Mouse (Mus musculus): Measurements from ENCODE around the gene Avpr1a. TPM values are rescaled to one million over a fixed set of nuclear protein-coding genes. Genes with fewer than 3 reads are reported as not detected.
A peak's percentile ranks its signal among the peaks of the same experiment; 100 is the strongest.

The Avpr1a gene
- 1.1 TPM in 2 replicates for polyA plus RNA-seq (2015; fragmentation: Nextera tagmentation; extraction: Ambion mirVana)

GRCm38 (mm10) chr10:122447861-122448716, at the start of gene Avpr1a:
TSS of gene Avpr1a (plus strand) at chr10:122448499.
- no peaks in the 10 kb centered on the region for H3K4me1 ChIP-seq (replicated peaks; ENCODE audit: control insufficient read depth, insufficient read depth, low read length)
- H3K4me3 ChIP-seq (ENCODE audit: low read depth, low read length), result peak within 1 kb of the TSS; percentile 43
- no peaks in the 10 kb centered on the region for H3K9me3 ChIP-seq (ENCODE audit: control insufficient read depth)
- 0 out of 2 replicates have a peak, but pooled peaks have one; percentile 17 for TF ChIP-seq CTCF (IDR thresholded peaks at IDR 0.05; ENCODE audit: low read depth)
- H3K27me3 ChIP-seq (replicated peaks; ENCODE audit: control insufficient read depth, insufficient read depth, low read length), result peaks cover 29% of the 10 kb centered on the region
- H3K4me2 ChIP-seq (replicated peaks; ENCODE audit: low read depth), result peak within 1 kb of the TSS; percentile 69
- H3K27ac ChIP-seq (ENCODE audit: low read depth, low read length), result no peak within 1 kb of the TSS
- no peak within 1 kb of the TSS; the same call in none of the 2 replicates for H3K9ac ChIP-seq (ENCODE audit: low read depth, low read length)
- WGBS, result 8% methylated on average over 34 of the region's 34 CpGs
- ATAC-seq, result no peak
- no peaks in the 10 kb centered on the region for H3K36me3 ChIP-seq (ENCODE audit: control insufficient read depth, insufficient read depth)

- no peaks in the 10 kb centered on the region for H3K27me3 ChIP-seq (replicated peaks; ENCODE audit: control insufficient read depth, insufficient read depth, low read length)
- H3K4me3 ChIP-seq (ENCODE audit: low read depth, low read length), result no peak overlapping the region
- no peak for ATAC-seq
- no peaks in the 10 kb centered on the region for H3K4me1 ChIP-seq (replicated peaks; ENCODE audit: control insufficient read depth, insufficient read depth, low read length)
- no peak overlapping the region for H3K27ac ChIP-seq (ENCODE audit: low read depth, low read length)
- H3K4me2 ChIP-seq (replicated peaks; ENCODE audit: low read depth), result no peak overlapping the region
- 43% methylated on average over 1 of the region's 1 CpGs for WGBS
- TF ChIP-seq CTCF (IDR thresholded peaks at IDR 0.05; ENCODE audit: low read depth), result no peak
- no peak overlapping the region for H3K9ac ChIP-seq (ENCODE audit: low read depth, low read length)
- H3K36me3 ChIP-seq (ENCODE audit: control insufficient read depth, insufficient read depth), result no peaks in the 10 kb centered on the region
- H3K9me3 ChIP-seq (ENCODE audit: control insufficient read depth), result no peaks in the 10 kb centered on the region
These were observed 46.0 kb upstream of the Avpr1a start for GRCm38 (mm10) chr10:122402270-122402669.

GRCm38 (mm10) chr10:122406333-122406732, 42.0 kb upstream of the Avpr1a start:
- TF ChIP-seq CTCF (IDR thresholded peaks at IDR 0.05; ENCODE audit: low read depth), result no peak
- no peak for ATAC-seq
- Histone ChIP-seq H3K27ac (ENCODE audit: low read depth, low read length) (no peak overlapping the region), H3K9me3 (ENCODE audit: control insufficient read depth) (no peaks in the 10 kb centered on the region), H3K4me3 (ENCODE audit: low read depth, low read length) (no peak overlapping the region), H3K4me1 (replicated peaks; ENCODE audit: control insufficient read depth, insufficient read depth, low read length) (no peaks in the 10 kb centered on the region), H3K36me3 (ENCODE audit: control insufficient read depth, insufficient read depth) (no peaks in the 10 kb centered on the region), H3K9ac (ENCODE audit: low read depth, low read length) (no peak overlapping the region), H3K27me3 (replicated peaks; ENCODE audit: control insufficient read depth, insufficient read depth, low read length) (no peaks in the 10 kb centered on the region), H3K4me2 (replicated peaks; ENCODE audit: low read depth) (no peak overlapping the region)
- 80% methylated on average over 6 of the region's 6 CpGs for WGBS

GRCm38 (mm10) chr10:122408697-122409409, 39.4 kb upstream of the Avpr1a start:
- Histone ChIP-seq H3K27ac (ENCODE audit: low read depth, low read length) (no peak overlapping the region), H3K4me3 (ENCODE audit: low read depth, low read length) (no peak overlapping the region), H3K9me3 (ENCODE audit: control insufficient read depth) (no peaks in the 10 kb centered on the region), H3K4me2 (replicated peaks; ENCODE audit: low read depth) (no peak overlapping the region), H3K9ac (ENCODE audit: low read depth, low read length) (no peak overlapping the region), H3K27me3 (replicated peaks; ENCODE audit: control insufficient read depth, insufficient read depth, low read length) (no peaks in the 10 kb centered on the region), H3K4me1 (replicated peaks; ENCODE audit: control insufficient read depth, insufficient read depth, low read length) (no peaks in the 10 kb centered on the region), H3K36me3 (ENCODE audit: control insufficient read depth, insufficient read depth) (no peaks in the 10 kb centered on the region)
- TF ChIP-seq CTCF (IDR thresholded peaks at IDR 0.05; ENCODE audit: low read depth), result no peak
- ATAC-seq, result no peak
- 36% methylated on average over 7 of the region's 7 CpGs for WGBS

GRCm38 (mm10) chr10:122410791-122411190, 37.5 kb upstream of the Avpr1a start:
- TF ChIP-seq CTCF (IDR thresholded peaks at IDR 0.05; ENCODE audit: low read depth), result no peak
- no peak overlapping the region for H3K27ac ChIP-seq (ENCODE audit: low read depth, low read length)
- H3K4me3 ChIP-seq (ENCODE audit: low read depth, low read length), result no peak overlapping the region
- H3K4me2 ChIP-seq (replicated peaks; ENCODE audit: low read depth), result no peak overlapping the region
- no peak overlapping the region for H3K9ac ChIP-seq (ENCODE audit: low read depth, low read length)
- no peaks in the 10 kb centered on the region for H3K27me3 ChIP-seq (replicated peaks; ENCODE audit: control insufficient read depth, insufficient read depth, low read length)
- H3K4me1 ChIP-seq (replicated peaks; ENCODE audit: control insufficient read depth, insufficient read depth, low read length), result no peaks in the 10 kb centered on the region
- no peaks in the 10 kb centered on the region for H3K36me3 ChIP-seq (ENCODE audit: control insufficient read depth, insufficient read depth)
- WGBS, result 48% methylated on average over 2 of the region's 2 CpGs
- H3K9me3 ChIP-seq (ENCODE audit: control insufficient read depth), result no peaks in the 10 kb centered on the region
- ATAC-seq, result no peak

GRCm38 (mm10) chr10:122432690-122433089, 15.6 kb upstream of the Avpr1a start:
- H3K36me3 ChIP-seq (ENCODE audit: control insufficient read depth, insufficient read depth), result no peaks in the 10 kb centered on the region
- H3K9me3 ChIP-seq (ENCODE audit: control insufficient read depth), result no peaks in the 10 kb centered on the region
- no peaks in the 10 kb centered on the region for H3K27me3 ChIP-seq (replicated peaks; ENCODE audit: control insufficient read depth, insufficient read depth, low read length)
- TF ChIP-seq CTCF (IDR thresholded peaks at IDR 0.05; ENCODE audit: low read depth), result no peak
- no peak overlapping the region for H3K9ac ChIP-seq (ENCODE audit: low read depth, low read length)
- H3K27ac ChIP-seq (ENCODE audit: low read depth, low read length), result no peak overlapping the region
- H3K4me2 ChIP-seq (replicated peaks; ENCODE audit: low read depth), result no peak overlapping the region
- no peak for ATAC-seq
- H3K4me1 ChIP-seq (replicated peaks; ENCODE audit: control insufficient read depth, insufficient read depth, low read length), result no peaks in the 10 kb centered on the region
- H3K4me3 ChIP-seq (ENCODE audit: low read depth, low read length), result no peak overlapping the region
- WGBS, result 28% methylated on average over 4 of the region's 4 CpGs
